ENCODE assay signal across 23 mouse cellular contexts in genomic region chr19:53322438-53323048, GRCm38 (mm10). TPM values are rescaled to one million over a fixed set of nuclear protein-coding genes. Genes with fewer than 3 reads are reported as not detected.
A peak's percentile ranks its signal among the peaks of the same experiment; 100 is the strongest.
DNase-seq lines count a peak whose midpoint lies in the region; ATAC-seq and TF ChIP-seq lines count a peak whose summit lies in the region.
"Had no signal": no experiment of that assay in that cellular context is flagged by ENCODE, and none has a peak within 500 bp of the region (broad histone marks: within the 10 kb centered on the region; RNA-seq: fewer than 3 reads in every experiment).

No protein-coding gene starts in this region.

- H3K9ac ChIP-seq in heart, embryonic 12.5 days = no peak overlapping the region
- H3K9ac ChIP-seq: embryonic facial prominence, embryonic 12.5 days; heart, embryonic 15.5 days; hindbrain, embryonic 12.5 days; midbrain, embryonic 15.5 days had no signal

- ATAC-seq in granulocyte monocyte progenitor cell, adult 5-6 weeks (replicated peaks; ENCODE audit: poor library complexity, severe bottlenecking) = 0 out of 2 replicates have a peak, but pooled peaks have one; percentile 7
- no peak for ATAC-seq in heart, embryonic 12.5 days (ENCODE audit: insufficient number of reproducible peaks, low FRiP score)
- ATAC-seq: midbrain, embryonic 15.5 days had no signal

- H3K27ac ChIP-seq in left cerebral cortex, adult 2 months = no peak overlapping the region
- no peak overlapping the region for H3K27ac ChIP-seq in heart, embryonic 12.5 days (ENCODE audit: poor library complexity, severe bottlenecking)
- H3K27ac ChIP-seq: embryonic facial prominence, embryonic 12.5 days; heart, embryonic 15.5 days; hindbrain, embryonic 12.5 days; midbrain, embryonic 15.5 days had no signal

- no peak overlapping the region for H3K4me3 ChIP-seq in left cerebral cortex, adult 2 months
- peak overlapping the region; percentile 70 for H3K4me3 ChIP-seq in E14TG2a.4 (replicated peaks; ENCODE audit: low read length)
- no peak overlapping the region for H3K4me3 ChIP-seq in heart, embryonic 12.5 days
- H3K4me3 ChIP-seq: embryonic facial prominence, embryonic 12.5 days; heart, embryonic 15.5 days; hindbrain, embryonic 12.5 days; midbrain, embryonic 15.5 days had no signal

- WGBS in heart, embryonic 12.5 days = 89% methylated on average over 12 of the region's 12 CpGs

- TF ChIP-seq CTCF in left cerebral cortex, adult 2 months (IDR thresholded peaks at IDR 0.05) = peak; percentile 46
- 0 out of 2 replicates have a peak, but pooled peaks have one; percentile 14 for TF ChIP-seq CTCF in E14TG2a.4 (conservative IDR thresholded peaks at IDR 0.05; ENCODE audit: low read length)

- H3K27me3 ChIP-seq in E14TG2a.4 (ENCODE audit: insufficient read depth, low read length) = no peaks in the 10 kb centered on the region
- no peaks in the 10 kb centered on the region for H3K27me3 ChIP-seq in heart, embryonic 12.5 days (replicated peaks)
- H3K27me3 ChIP-seq: embryonic facial prominence, embryonic 12.5 days; heart, embryonic 15.5 days; hindbrain, embryonic 12.5 days; midbrain, embryonic 15.5 days had no signal

- H3K4me2 ChIP-seq in heart, embryonic 12.5 days = no peak overlapping the region
- H3K4me2 ChIP-seq: embryonic facial prominence, embryonic 12.5 days; heart, embryonic 15.5 days; hindbrain, embryonic 12.5 days; midbrain, embryonic 15.5 days had no signal

- H3K9me3 ChIP-seq in E14TG2a.4 (ENCODE audit: low read length) = no peaks in the 10 kb centered on the region
- no peaks in the 10 kb centered on the region for H3K9me3 ChIP-seq in heart, embryonic 12.5 days (replicated peaks)
- H3K9me3 ChIP-seq: embryonic facial prominence, embryonic 12.5 days; heart, embryonic 15.5 days; hindbrain, embryonic 12.5 days; midbrain, embryonic 15.5 days had no signal

- intact Hi-C loops in left cerebral cortex, adult 2 months (cut with DNase I) = no loop called here

- H3K36me3 ChIP-seq in E14TG2a.4 (ENCODE audit: insufficient read depth, low read length) = no peaks in the 10 kb centered on the region
- no peaks in the 10 kb centered on the region for H3K36me3 ChIP-seq in heart, embryonic 12.5 days
- H3K36me3 ChIP-seq: embryonic facial prominence, embryonic 12.5 days; heart, embryonic 15.5 days; hindbrain, embryonic 12.5 days; midbrain, embryonic 15.5 days had no signal

- H3K4me1 ChIP-seq in E14TG2a.4 (replicated peaks; ENCODE audit: low read depth, low read length) = peaks cover 77% of the 10 kb centered on the region
- H3K4me1 ChIP-seq in heart, embryonic 12.5 days (replicated peaks) = peaks cover 55% of the 10 kb centered on the region

- peak; percentile 55 for DNase-seq in cerebellum, adult 9-11 months
- no peak for DNase-seq in cerebellum, postnatal 10 days
- DNase-seq in left cerebral cortex, adult 2 months (ENCODE audit: extremely low spot score in 1 of 2, low spot score in 2 of 2) = no peak
- no peak for DNase-seq in left cerebral cortex, adult 18-20 months (ENCODE audit: low spot score in 2 of 2)
- DNase-seq in right cerebral cortex, postnatal 14 days = no peak
- DNase-seq: gastrocnemius, postnatal 36 days; kidney, adult 8-10 months; lung, adult 2 months; thymus, postnatal 14 days had no signal

RNA-seq across cellular contexts. Expression of gene Mxi1, which starts 12.2 kb away (rescaled TPM):
- total RNA-seq in left cerebral cortex, adult 2 months (2021) = 10 to 100 TPM; 85.3 to 89.6 TPM
- total RNA-seq in left cerebral cortex, adult 18-20 months (2021) = 10 to 100 TPM; 76.1 to 89.7 TPM
- total RNA-seq in granulocyte monocyte progenitor cell, adult 5-6 weeks (2014; fragmentation: Nextera tagmentation) = 19.6 and 28.2 TPM in 2 replicates
- 50.7 and 54.9 TPM in 2 replicates for total RNA-seq in granulocyte monocyte progenitor cell, adult 5-6 weeks (2017)
- polyA plus RNA-seq in heart, embryonic 12.5 days (2016; fragmentation: Nextera tagmentation; extraction: Ambion mirVana) = 40.0 and 42.7 TPM in 2 replicates

RNA-seq across cellular contexts. Expression of gene Gm10197, which starts 49.0 kb away (rescaled TPM):
- not detected for total RNA-seq in left cerebral cortex, adult 2 months (2021)
- not detected for total RNA-seq in left cerebral cortex, adult 18-20 months (2021)
- not detected in 2 replicates for total RNA-seq in granulocyte monocyte progenitor cell, adult 5-6 weeks (2014; fragmentation: Nextera tagmentation)
- total RNA-seq in granulocyte monocyte progenitor cell, adult 5-6 weeks (2017) = not detected in 2 replicates
- not detected in 2 replicates for polyA plus RNA-seq in heart, embryonic 12.5 days (2016; fragmentation: Nextera tagmentation; extraction: Ambion mirVana)
- total RNA-seq: common myeloid progenitor, adult 5-6 weeks; gastrocnemius, postnatal 36 days; megakaryocyte progenitor cell, adult 5-6 weeks had no signal
- polyA plus RNA-seq: embryonic facial prominence, embryonic 12.5 days; frontal cortex, adult 2 months; heart, embryonic 15.5 days; hindbrain, embryonic 12.5 days; large intestine, adult 2 months; limb, embryonic 11.5 days; lung, adult 2 months; midbrain, embryonic 15.5 days; neural tube, embryonic 11.5 days; stomach, embryonic 14.5 days had no signal
